Mouse (Mus musculus) embryonic facial prominence, embryonic 13.5 days (tissue): ENCODE measurements around the gene Lrrc74a. TPM values are rescaled to one million over a fixed set of nuclear protein-coding genes. Genes with fewer than 3 reads are reported as not detected.
A peak's percentile ranks its signal among the peaks of the same experiment; 100 is the strongest.

ENCODE experiments used
- ATAC-seq: fragments of 200-750 bp; cut with Nextera tagmentation; 2 replicates; pipeline ENCODE4 v1.8.0; 2017; ENCODE audit warnings: low read depth; ENCODE audit not compliant: insufficient number of reproducible peaks, insufficient read depth, low FRiP score, low TSS enrichment
- H3K27ac ChIP-seq: fragments of 300-500 bp; sonication (generic); 2 replicates; pipeline ENCODE4 v1.5.1; 2015; ENCODE audit warnings: moderate library complexity, mild to moderate bottlenecking, inconsistent platforms
- H3K27me3 ChIP-seq: fragments of 300-500 bp; sonication (generic); 2 replicates; pipeline ENCODE4 v1.6.1; 2015; ENCODE audit warnings: mild to moderate bottlenecking, inconsistent platforms
- H3K36me3 ChIP-seq: fragments of 300-500 bp; sonication (generic); 2 replicates; pipeline ENCODE4 v1.6.1; 2015; ENCODE audit warnings: mild to moderate bottlenecking, inconsistent platforms
- H3K4me1 ChIP-seq: fragments of 300-500 bp; sonication (generic); 2 replicates; pipeline ENCODE4 v1.6.1; 2015; ENCODE audit warnings: inconsistent platforms
- H3K4me2 ChIP-seq: fragments of 300-500 bp; sonication (generic); 2 replicates; pipeline ENCODE4 v1.6.1; 2015; ENCODE audit warnings: moderate library complexity, mild to moderate bottlenecking, inconsistent platforms
- H3K4me3 ChIP-seq: fragments of 300-500 bp; sonication (generic); 2 replicates; pipeline ENCODE4 v1.5.1; 2015; ENCODE audit warnings: mild to moderate bottlenecking, inconsistent platforms
- H3K9ac ChIP-seq: fragments of 300-500 bp; sonication (generic); 2 replicates; pipeline ENCODE4 v1.6.1; 2015; ENCODE audit warnings: mild to moderate bottlenecking, inconsistent platforms
- H3K9me3 ChIP-seq: fragments of 300-500 bp; sonication (generic); 2 replicates; pipeline ENCODE4 v1.6.1; 2016; ENCODE audit warnings: inconsistent platforms
- WGBS: fragments of 180-500 bp; shearing (Covaris S2); methylation state at CpG from one replicate; pipeline ENCODE4 v1.1.7; 2015; ENCODE audit warnings: mixed read lengths; 5-methylcytosine and 5-hydroxymethylcytosine counted together
- polyA plus RNA-seq: library from polyadenylated mRNA; unstranded; fragments of >200 nt; fragmentation: Nextera tagmentation; extraction: Ambion mirVana; gene quantifications from 2 replicates; pipeline ENCODE4 v1.2.1, GENCODE M21; 2015

Gene Lrrc74a
- polyA plus RNA-seq, 1 experiment from 2014 or later, result not detected

GRCm38 (mm10) chr12:86721453-86721852 is 12.7 kb upstream of the Lrrc74a start:
- Histone ChIP-seq H3K4me2 (no peak overlapping the region), H3K9me3 (no peaks in the 10 kb centered on the region), H3K9ac (no peak overlapping the region), H3K4me1 (peaks cover 22% of the 10 kb centered on the region; the same call in 1 of the 2 replicates), H3K27me3 (no peaks in the 10 kb centered on the region), H3K36me3 (peaks cover 10% of the 10 kb centered on the region), H3K27ac (no peak overlapping the region), H3K4me3 (no peak overlapping the region)
- WGBS, result 77% methylated on average over 5 of the region's 5 CpGs
- no peak for ATAC-seq

GRCm38 (mm10) chr12:86724300-86724699 is 9.9 kb upstream of the Lrrc74a start:
- H3K27ac ChIP-seq, result no peak overlapping the region
- H3K36me3 ChIP-seq, result peaks cover 6% of the 10 kb centered on the region; the same call in 1 of the 2 replicates
- no peak overlapping the region for H3K9ac ChIP-seq
- no peak overlapping the region for H3K4me2 ChIP-seq
- WGBS, result 56% methylated on average over 2 of the region's 2 CpGs
- no peak for ATAC-seq
- H3K4me1 ChIP-seq, result peaks cover 22% of the 10 kb centered on the region; the same call in 1 of the 2 replicates
- no peaks in the 10 kb centered on the region for H3K9me3 ChIP-seq
- no peaks in the 10 kb centered on the region for H3K27me3 ChIP-seq
- no peak overlapping the region for H3K4me3 ChIP-seq

DNA sequence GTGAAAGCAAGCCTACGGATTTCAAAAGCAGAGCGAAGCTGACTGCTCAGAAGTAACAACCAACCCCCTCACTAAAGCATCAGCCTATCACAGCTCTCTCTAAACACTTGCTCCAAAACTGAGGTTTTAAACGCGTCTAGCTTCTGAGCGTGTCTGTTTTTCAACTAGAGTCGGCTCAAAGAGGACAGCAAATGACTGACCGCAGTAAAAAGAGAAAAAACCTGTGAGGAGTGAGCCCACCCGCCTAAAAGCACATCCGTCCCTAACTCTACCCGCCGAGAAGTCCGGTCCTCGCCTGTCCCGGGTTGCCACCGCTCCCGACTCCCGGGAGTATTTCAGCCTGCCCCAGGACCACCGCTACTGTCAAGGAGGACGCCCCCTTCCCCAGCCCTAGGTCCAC is 8.5 kb upstream of the Lrrc74a start:
- H3K4me3 ChIP-seq, result peak overlapping the region; percentile 80
- H3K9me3 ChIP-seq, result no peaks in the 10 kb centered on the region
- 0% methylated on average over 19 of the region's 19 CpGs for WGBS
- peaks cover 18% of the 10 kb centered on the region; the same call in 1 of the 2 replicates for H3K4me1 ChIP-seq
- H3K36me3 ChIP-seq, result peaks cover 6% of the 10 kb centered on the region; the same call in 1 of the 2 replicates
- no peak for ATAC-seq
- H3K4me2 ChIP-seq, result peak overlapping the region; percentile 86
- H3K9ac ChIP-seq, result peak overlapping the region; percentile 79
- peak overlapping the region; percentile 75 for H3K27ac ChIP-seq
- H3K27me3 ChIP-seq, result no peaks in the 10 kb centered on the region

- H3K4me3 ChIP-seq, result peak within 1 kb of the TSS; percentile 80
- peak within 1 kb of the TSS; percentile 75 for H3K27ac ChIP-seq
Measured at GRCm38 (mm10) chr12:86726120-86726640, 8.0 kb upstream of the Lrrc74a start, which contains the start of gene Angel1. Angel1 (minus strand) TSS chr12:86726460.

GRCm38 (mm10) chr12:86761036-86761435 is 26.9 kb downstream of the Lrrc74a start:
- WGBS, result 75% methylated on average over 13 of the region's 13 CpGs
- peaks cover 5% of the 10 kb centered on the region; the same call in 1 of the 2 replicates for H3K9me3 ChIP-seq
- ATAC-seq, result no peak

More at GRCm38 (mm10) chr12:86726120-86726640, 8.0 kb upstream of the Lrrc74a start, which contains the start of gene Angel1:
- peak within 1 kb of the TSS; percentile 79 for H3K9ac ChIP-seq
- H3K4me1 ChIP-seq, result peaks cover 14% of the 10 kb centered on the region; the same call in 1 of the 2 replicates
- peak; percentile 98 for ATAC-seq
- H3K27me3 ChIP-seq, result no peaks in the 10 kb centered on the region
- peak within 1 kb of the TSS; percentile 86 for H3K4me2 ChIP-seq
- WGBS, result under 1% methylated on average over 44 of the region's 44 CpGs
- H3K36me3 ChIP-seq, result peaks cover 6% of the 10 kb centered on the region; the same call in 1 of the 2 replicates
- H3K9me3 ChIP-seq, result no peaks in the 10 kb centered on the region

DNA sequence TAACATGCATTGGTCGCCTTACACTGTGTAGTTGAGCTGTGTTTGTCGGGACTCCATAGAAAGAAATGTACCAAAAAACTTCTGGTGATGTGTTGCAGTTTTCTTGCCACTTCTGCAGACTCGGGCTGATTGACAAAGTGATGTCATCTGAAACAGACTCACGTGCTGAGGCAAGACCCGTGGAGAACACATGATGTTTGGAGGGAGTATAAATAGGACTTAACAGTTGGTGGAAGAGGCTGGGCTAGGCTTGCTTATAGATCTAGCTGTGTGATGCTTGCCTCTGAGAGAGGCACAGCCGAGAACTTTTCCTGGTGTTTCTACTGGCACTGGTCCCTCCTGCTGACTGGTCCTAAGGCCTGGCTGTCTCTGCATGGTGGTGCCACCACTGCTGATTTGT is 29.9 kb downstream of the Lrrc74a start:
- Histone ChIP-seq H3K9me3 (peaks cover 5% of the 10 kb centered on the region; the same call in 1 of the 2 replicates), H3K36me3 (no peaks in the 10 kb centered on the region), H3K9ac (no peak overlapping the region), H3K4me3 (no peak overlapping the region), H3K27me3 (no peaks in the 10 kb centered on the region), H3K27ac (no peak overlapping the region), H3K4me2 (no peak overlapping the region), H3K4me1 (peaks cover 4% of the 10 kb centered on the region; the same call in 1 of the 2 replicates)
- no peak for ATAC-seq
- 64% methylated on average over 6 of the region's 6 CpGs for WGBS

More at GRCm38 (mm10) chr12:86761036-86761435, 26.9 kb downstream of the Lrrc74a start:
- Histone ChIP-seq H3K4me3 (no peak overlapping the region), H3K4me1 (no peaks in the 10 kb centered on the region), H3K9ac (no peak overlapping the region), H3K36me3 (no peaks in the 10 kb centered on the region), H3K4me2 (no peak overlapping the region), H3K27me3 (no peaks in the 10 kb centered on the region), H3K27ac (no peak overlapping the region)

DNA sequence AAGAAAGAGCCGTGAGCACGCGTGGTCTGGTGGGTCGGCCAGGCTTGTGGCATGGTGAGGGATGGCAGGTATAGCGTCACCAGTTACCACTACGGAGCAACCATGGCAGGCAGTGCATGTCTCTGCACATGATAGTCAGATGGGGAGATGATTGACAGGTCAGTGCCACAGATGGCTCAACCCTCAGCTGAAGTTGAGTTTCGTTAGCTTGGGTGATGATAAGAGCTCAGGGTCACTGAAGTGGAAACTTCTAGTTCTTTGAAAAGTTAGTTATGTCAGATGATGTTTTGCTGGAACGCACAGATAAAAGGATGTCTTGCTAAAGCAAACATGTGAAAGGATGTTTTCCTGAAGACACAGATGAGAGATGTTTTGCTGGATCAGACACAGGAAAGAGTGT is 32.3 kb downstream of the Lrrc74a start:
- Histone ChIP-seq H3K9me3 (no peaks in the 10 kb centered on the region), H3K4me1 (peaks cover 20% of the 10 kb centered on the region), H3K27ac (no peak overlapping the region), H3K4me3 (no peak overlapping the region), H3K4me2 (no peak overlapping the region), H3K9ac (no peak overlapping the region), H3K36me3 (no peaks in the 10 kb centered on the region), H3K27me3 (no peaks in the 10 kb centered on the region)
- WGBS, result 88% methylated on average over 8 of the region's 8 CpGs
- no peak for ATAC-seq

GRCm38 (mm10) chr12:86767868-86768631 is 33.9 kb downstream of the Lrrc74a start:
- Histone ChIP-seq H3K9ac (no peak overlapping the region), H3K4me2 (no peak overlapping the region), H3K4me3 (no peak overlapping the region), H3K9me3 (no peaks in the 10 kb centered on the region), H3K27ac (peak overlapping the region; percentile 28; the same call in 1 of the 2 replicates), H3K4me1 (peaks cover 29% of the 10 kb centered on the region), H3K27me3 (no peaks in the 10 kb centered on the region), H3K36me3 (no peaks in the 10 kb centered on the region)
- ATAC-seq, result no peak
- 33% methylated on average over 20 of the region's 20 CpGs for WGBS

DNA sequence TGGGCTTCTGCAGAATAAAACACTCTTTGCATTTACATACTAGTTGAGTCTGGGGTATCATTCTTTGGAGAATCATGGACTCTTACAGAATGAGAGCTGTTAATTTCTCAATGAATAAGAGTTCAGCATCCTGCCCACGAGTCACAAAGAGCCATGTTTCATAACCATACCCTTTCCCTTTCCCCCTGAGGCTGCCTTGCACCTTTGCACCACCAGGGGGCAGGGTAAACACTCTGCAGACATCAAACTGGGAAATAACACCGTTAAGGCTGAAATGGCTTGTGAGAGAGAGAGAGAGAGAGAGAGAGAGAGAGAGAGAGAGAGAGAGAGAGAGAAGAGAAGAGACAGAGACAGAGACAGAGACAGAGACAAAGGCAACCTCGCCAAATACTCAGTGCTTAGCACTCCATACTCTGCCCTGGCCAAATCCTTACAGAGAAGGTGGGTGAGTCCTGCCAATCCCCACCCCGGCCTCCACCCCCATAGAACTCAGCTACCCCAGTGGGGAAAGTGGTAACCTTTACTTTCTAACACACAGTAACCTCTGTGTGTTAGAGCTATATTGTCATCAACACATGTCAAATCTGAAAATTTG is 34.9 kb downstream of the Lrrc74a start:
- H3K27ac ChIP-seq, result no peak overlapping the region
- 38% methylated on average over 4 of the region's 4 CpGs for WGBS
- no peaks in the 10 kb centered on the region for H3K36me3 ChIP-seq
- no peak for ATAC-seq
- no peak overlapping the region for H3K4me2 ChIP-seq
- H3K4me3 ChIP-seq, result no peak overlapping the region
- H3K9ac ChIP-seq, result no peak overlapping the region
- H3K9me3 ChIP-seq, result no peaks in the 10 kb centered on the region
- H3K4me1 ChIP-seq, result peaks cover 29% of the 10 kb centered on the region
- H3K27me3 ChIP-seq, result no peaks in the 10 kb centered on the region

GRCm38 (mm10) chr12:86769819-86770218 is 35.6 kb downstream of the Lrrc74a start:
- Histone ChIP-seq H3K36me3 (no peaks in the 10 kb centered on the region), H3K9ac (0 out of 2 replicates have a peak overlapping the region, but pooled peaks have one; percentile 22), H3K4me2 (no peak overlapping the region), H3K27me3 (no peaks in the 10 kb centered on the region), H3K4me3 (no peak overlapping the region), H3K27ac (peak overlapping the region; percentile 80), H3K4me1 (peaks cover 29% of the 10 kb centered on the region), H3K9me3 (no peaks in the 10 kb centered on the region)
- ATAC-seq, result no peak

GRCm38 (mm10) chr12:86770261-86770670 is 36.1 kb downstream of the Lrrc74a start:
- H3K4me3 ChIP-seq, result no peak overlapping the region
- 0 out of 2 replicates have a peak overlapping the region, but pooled peaks have one; percentile 22 for H3K9ac ChIP-seq
- WGBS, result 30% methylated on average over 4 of the region's 4 CpGs
- no peak overlapping the region for H3K4me2 ChIP-seq
- H3K27ac ChIP-seq, result peak overlapping the region; percentile 80
- no peaks in the 10 kb centered on the region for H3K27me3 ChIP-seq
- no peaks in the 10 kb centered on the region for H3K9me3 ChIP-seq
- H3K4me1 ChIP-seq, result peaks cover 31% of the 10 kb centered on the region
- no peaks in the 10 kb centered on the region for H3K36me3 ChIP-seq
- ATAC-seq, result no peak
